Mouse (Mus musculus): Measurements from ENCODE around the gene Olfr456. TPM values are rescaled to one million over a fixed set of nuclear protein-coding genes. Genes with fewer than 3 reads are reported as not detected.

Gene Olfr456
- polyA plus RNA-seq, 1 experiment from 2014 or later: not detected

DNA sequence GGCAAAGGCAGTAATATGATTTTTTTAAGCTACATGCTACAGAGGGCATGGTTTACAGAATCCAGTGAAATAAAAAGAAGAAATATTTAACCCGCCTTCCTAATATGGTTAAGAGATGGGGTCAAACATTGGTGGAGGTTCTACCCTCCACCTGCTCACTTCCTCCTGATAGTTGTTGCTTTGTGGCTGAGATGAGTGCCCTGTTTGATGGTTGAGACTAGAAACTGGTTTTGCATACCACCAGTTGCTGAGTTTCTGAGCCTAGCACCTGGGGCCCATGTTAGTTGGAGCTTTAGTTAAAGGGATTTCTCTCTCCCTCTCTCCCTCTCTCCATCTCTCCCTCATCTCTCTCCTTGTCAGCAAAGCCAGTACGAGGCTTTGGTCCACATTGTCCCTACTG lies 39.6 kb downstream of the Olfr456 start:
- no peaks in the 10 kb centered on the region for H3K9me3 ChIP-seq (replicated peaks; ENCODE audit: control insufficient read depth, low read length)

GRCm38 (mm10) chr6:42444491-42444890 lies 42.5 kb downstream of the Olfr456 start:
- H3K4me2 ChIP-seq (ENCODE audit: low read depth, low read length): no peak overlapping the region
- no peak overlapping the region for H3K27ac ChIP-seq (ENCODE audit: low read length)
- no peaks in the 10 kb centered on the region for H3K9me3 ChIP-seq (replicated peaks; ENCODE audit: control insufficient read depth, low read length)
- H3K27me3 ChIP-seq (ENCODE audit: control insufficient read depth, insufficient read depth, low read length): no peaks in the 10 kb centered on the region
- 42% methylated on average over 2 of the region's 2 CpGs for WGBS
- no peaks in the 10 kb centered on the region for H3K36me3 ChIP-seq (ENCODE audit: control insufficient read depth, insufficient read depth, low read length)
- H3K9ac ChIP-seq (ENCODE audit: low read length): no peak overlapping the region
- ATAC-seq (ENCODE audit: insufficient read depth, low FRiP score): no peak
- H3K4me1 ChIP-seq (ENCODE audit: control insufficient read depth, insufficient read depth, low read length): peaks cover 4% of the 10 kb centered on the region
- H3K4me3 ChIP-seq (replicated peaks; ENCODE audit: low read length): no peak overlapping the region

More for the DNA sequence above, 39.6 kb downstream of the Olfr456 start:
- Histone ChIP-seq H3K27ac (ENCODE audit: low read length) (no peak overlapping the region), H3K36me3 (ENCODE audit: control insufficient read depth, insufficient read depth, low read length) (no peaks in the 10 kb centered on the region), H3K4me1 (ENCODE audit: control insufficient read depth, insufficient read depth, low read length) (peaks cover 4% of the 10 kb centered on the region), H3K4me3 (replicated peaks; ENCODE audit: low read length) (no peak overlapping the region), H3K4me2 (ENCODE audit: low read depth, low read length) (no peak overlapping the region), H3K27me3 (ENCODE audit: control insufficient read depth, insufficient read depth, low read length) (no peaks in the 10 kb centered on the region), H3K9ac (ENCODE audit: low read length) (no peak overlapping the region)
- no peak for ATAC-seq (ENCODE audit: insufficient read depth, low FRiP score)
- WGBS: 62% methylated on average over 2 of the region's 2 CpGs

DNA sequence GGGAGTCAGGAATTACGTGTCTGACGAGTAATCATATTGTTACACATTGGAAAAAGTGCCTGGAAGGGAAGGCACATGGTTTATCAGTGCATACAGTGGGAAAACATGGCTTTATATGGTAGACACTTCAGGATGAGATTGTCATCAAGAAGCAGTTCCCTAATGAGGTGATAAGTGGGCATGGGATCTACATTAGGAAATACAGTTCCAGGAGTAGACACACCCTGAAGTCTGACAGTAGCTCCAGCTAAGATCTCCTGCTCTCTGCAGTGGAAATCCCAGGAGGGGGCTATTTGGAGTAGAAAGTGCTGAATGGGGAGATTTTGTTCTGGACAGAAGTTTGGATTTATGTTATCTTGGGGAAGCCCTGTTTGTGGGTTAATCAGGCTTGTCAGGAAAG lies 45.6 kb downstream of the Olfr456 start:
- H3K36me3 ChIP-seq (ENCODE audit: control insufficient read depth, insufficient read depth, low read length): no peaks in the 10 kb centered on the region
- ATAC-seq (ENCODE audit: insufficient read depth, low FRiP score): no peak
- no peak overlapping the region for H3K4me3 ChIP-seq (replicated peaks; ENCODE audit: low read length)
- peaks cover 4% of the 10 kb centered on the region for H3K4me1 ChIP-seq (ENCODE audit: control insufficient read depth, insufficient read depth, low read length)
- no peaks in the 10 kb centered on the region for H3K9me3 ChIP-seq (replicated peaks; ENCODE audit: control insufficient read depth, low read length)
- no peaks in the 10 kb centered on the region for H3K27me3 ChIP-seq (ENCODE audit: control insufficient read depth, insufficient read depth, low read length)
- no peak overlapping the region for H3K4me2 ChIP-seq (ENCODE audit: low read depth, low read length)
- no peak overlapping the region for H3K27ac ChIP-seq (ENCODE audit: low read length)
- H3K9ac ChIP-seq (ENCODE audit: low read length): no peak overlapping the region
- 60% methylated on average over 2 of the region's 2 CpGs for WGBS

Other genes starting within 250 kb of the Olfr456 start
- 22.8 and 23.8 TPM in 2 replicates for gene Gstk1, start 241.3 kb downstream of the Olfr456 start, polyA plus RNA-seq (2015; fragmentation: Nextera tagmentation; extraction: Ambion mirVana)
- 6.3 and 8.6 TPM in 2 replicates for gene Tmem139, start 225.2 kb downstream of the Olfr456 start, polyA plus RNA-seq (2015; fragmentation: Nextera tagmentation; extraction: Ambion mirVana)
- gene Casp2, start 222.2 kb downstream of the Olfr456 start, polyA plus RNA-seq (2015; fragmentation: Nextera tagmentation; extraction: Ambion mirVana): 47.2 and 58.2 TPM in 2 replicates
- 0.10 and 0.18 TPM in 2 replicates for gene Clcn1, start 200.5 kb downstream of the Olfr456 start, polyA plus RNA-seq (2015; fragmentation: Nextera tagmentation; extraction: Ambion mirVana)
- gene Fam131b, start 162.6 kb downstream of the Olfr456 start, polyA plus RNA-seq (2015; fragmentation: Nextera tagmentation; extraction: Ambion mirVana): 0.29 and 0.32 TPM in 2 replicates
- 99.0 and 107 TPM in 2 replicates for gene Zyx, start 137.6 kb downstream of the Olfr456 start, polyA plus RNA-seq (2015; fragmentation: Nextera tagmentation; extraction: Ambion mirVana)
- gene Epha1, start 113.9 kb downstream of the Olfr456 start, polyA plus RNA-seq (2015; fragmentation: Nextera tagmentation; extraction: Ambion mirVana): 25.5 and 31.3 TPM in 2 replicates
- not detected in 2 replicates for gene Tas2r143, start 87.0 kb downstream of the Olfr456 start, polyA plus RNA-seq (2015; fragmentation: Nextera tagmentation; extraction: Ambion mirVana)
- gene Tas2r135, start 81.8 kb downstream of the Olfr456 start, polyA plus RNA-seq (2015; fragmentation: Nextera tagmentation; extraction: Ambion mirVana): not detected in 2 replicates
- not detected in 2 replicates for gene Tas2r126, start 52.7 kb downstream of the Olfr456 start, polyA plus RNA-seq (2015; fragmentation: Nextera tagmentation; extraction: Ambion mirVana)
- not detected in 2 replicates for gene Olfr458, start 22.0 kb downstream of the Olfr456 start, polyA plus RNA-seq (2015; fragmentation: Nextera tagmentation; extraction: Ambion mirVana)
- not detected in 2 replicates for gene Olfr457, start 10.9 kb downstream of the Olfr456 start, polyA plus RNA-seq (2015; fragmentation: Nextera tagmentation; extraction: Ambion mirVana)
- gene Olfr455, start 60.4 kb upstream of the Olfr456 start, polyA plus RNA-seq (2015; fragmentation: Nextera tagmentation; extraction: Ambion mirVana): 0.04 and 0.07 TPM in 2 replicates
- not detected in 2 replicates for gene Tcaf3, start 110.5 kb upstream of the Olfr456 start, polyA plus RNA-seq (2015; fragmentation: Nextera tagmentation; extraction: Ambion mirVana)
- 14.8 and 17.2 TPM in 2 replicates for gene Tcaf2, start 158.0 kb upstream of the Olfr456 start, polyA plus RNA-seq (2015; fragmentation: Nextera tagmentation; extraction: Ambion mirVana)
- 70.1 and 71.8 TPM in 2 replicates for gene Tcaf1, start 222.9 kb upstream of the Olfr456 start, polyA plus RNA-seq (2015; fragmentation: Nextera tagmentation; extraction: Ambion mirVana)